Mouse (Mus musculus) liver, embryonic 14.5 days (tissue): ENCODE measurements at regions not wholly inside any gene's neighbourhood (a gene's known extent, or its start where the extent isn't known, plus 50 kb on each side); places are given as distances from the start of the nearest gene placed in this dataset.
"Not testable (repeated sequence)": the region's sequence is repeated elsewhere in the genome, so short reads cannot be mapped to it uniquely, and the experiment has no call there.

ENCODE experiments used
- ATAC-seq: fragments of 200-750 bp; cut with Nextera tagmentation; 2 replicates; pipeline ENCODE4 v1.8.0; 2017; ENCODE audit warnings: moderate number of reproducible peaks, mild to moderate bottlenecking, moderate library complexity; ENCODE audit not compliant: insufficient read depth
- DNase-seq, 3 experiments: peaks; one replicate each; pipeline ENCODE4 v3.0.0-alpha.2; 2012 to 2013; ENCODE audit warnings: low read depth in 3 of 3, low spot score in 3 of 3
- H3K27ac ChIP-seq: fragments of 300-500 bp; sonication (generic); 2 replicates; pipeline ENCODE4 v1.5.1; 2014; ENCODE audit warnings: moderate library complexity, mild to moderate bottlenecking, control low read depth, inconsistent platforms
- H3K27me3 ChIP-seq: fragments of 300-500 bp; sonication (generic); 2 replicates; pipeline ENCODE4 v1.6.1; 2014; ENCODE audit warnings: mild to moderate bottlenecking, low read length, moderate library complexity; ENCODE audit not compliant: control insufficient read depth, insufficient read depth
- H3K36me3 ChIP-seq: fragments of 300-500 bp; sonication (generic); replicated peaks from 2 replicates; pipeline ENCODE4 v1.6.1; 2014; ENCODE audit warnings: low read depth; ENCODE audit not compliant: control insufficient read depth, insufficient read depth
- H3K4me1 ChIP-seq, 2 experiments: fragments of 200-500 bp in 1 of 2; fragments of 300-500 bp in 1 of 2; sonication (generic) in 1 of 2; replicated peaks; 2 replicates each; pipeline ENCODE4 v1.6.1; 2012 to 2014; ENCODE audit warnings: antibody characterized with exemption in 1 of 2, inconsistent platforms in 1 of 2, low read length in 1 of 2; ENCODE audit not compliant: control insufficient read depth in 2 of 2, insufficient read depth in 2 of 2
- H3K4me2 ChIP-seq: fragments of 300-500 bp; sonication (generic); 2 replicates; pipeline ENCODE4 v1.6.1; 2014; ENCODE audit warnings: low read depth, mild to moderate bottlenecking, control low read depth, moderate library complexity
- H3K4me3 ChIP-seq, 2 experiments: fragments of 200-500 bp in 1 of 2; fragments of 300-500 bp in 1 of 2; sonication (generic) in 1 of 2; 2 replicates each; pipeline ENCODE4 v1.5.1; 2012 to 2014; ENCODE audit warnings: low read depth in 2 of 2, low read length in 2 of 2, mild to moderate bottlenecking in 2 of 2, control low read depth in 1 of 2, inconsistent platforms in 1 of 2, moderate library complexity in 1 of 2; ENCODE audit not compliant: insufficient read depth in 1 of 2
- H3K9ac ChIP-seq: fragments of 300-500 bp; sonication (generic); replicated peaks from 2 replicates; pipeline ENCODE4 v1.6.1; 2014; ENCODE audit warnings: mild to moderate bottlenecking, control low read depth, moderate library complexity
- H3K9me3 ChIP-seq: fragments of 300-500 bp; sonication (generic); 2 replicates; pipeline ENCODE4 v1.6.1; 2016; ENCODE audit warnings: low read length, mixed read lengths; ENCODE audit not compliant: control insufficient read depth
- CTCF ChIP-seq: IDR thresholded peaks from 2 replicates; pipeline ENCODE4 v1.5.1; 2016; ENCODE audit warnings: antibody characterized with exemption, low read depth, control low read depth
- EP300 ChIP-seq: IDR thresholded peaks from 2 replicates; pipeline ENCODE4 v1.6.1; 2016; ENCODE audit warnings: antibody characterized with exemption, low read depth
- WGBS: fragments of 180-500 bp; shearing (Covaris S2); extraction: QIAGEN DNeasy Blood & Tissue Kit; methylation state at CpG from one replicate; pipeline ENCODE4 v1.1.7; 2014; ENCODE audit not compliant: insufficient replicate concordance; 5-methylcytosine and 5-hydroxymethylcytosine counted together

- no peaks in the 10 kb centered on the region for H3K27me3 ChIP-seq
- H3K4me2 ChIP-seq = no peak overlapping the region
- no peak for DNase-seq
- H3K36me3 ChIP-seq = no peaks in the 10 kb centered on the region
- no peak for TF ChIP-seq CTCF
- TF ChIP-seq EP300 = no peak
- ATAC-seq = no peak
- no peaks in the 10 kb centered on the region for H3K9me3 ChIP-seq
- no peak overlapping the region for H3K4me3 ChIP-seq
- H3K4me1 ChIP-seq = no peaks in the 10 kb centered on the region
- WGBS = 61% methylated on average over 4 of the region's 4 CpGs
- H3K27ac ChIP-seq = no peak overlapping the region
- no peak overlapping the region for H3K9ac ChIP-seq
These were observed 119.0 kb upstream of the Thsd7a start for GRCm38 (mm10) chr6:12868251-12868650.

DNA sequence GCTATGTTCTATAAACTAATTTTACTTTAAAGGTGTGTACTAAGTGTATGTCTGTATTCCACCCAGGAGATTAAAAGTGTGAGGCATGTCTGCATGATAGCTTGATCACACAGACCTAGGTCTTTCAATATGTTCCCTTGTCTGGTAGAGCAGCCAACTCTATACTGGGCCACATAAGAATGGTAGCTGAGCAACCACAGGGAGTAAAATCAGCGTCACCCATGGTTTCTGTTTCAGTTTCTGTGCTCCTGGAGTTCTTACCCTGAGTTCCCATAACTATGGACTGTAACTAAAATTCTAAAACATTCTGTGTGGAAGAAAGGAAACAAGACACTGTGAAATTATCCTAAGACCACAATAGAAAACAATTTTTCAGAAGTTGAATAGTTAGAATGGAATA, 102.8 kb upstream of the Thsd7a start:
- Histone ChIP-seq H3K4me3 (no peak overlapping the region), H3K36me3 (no peaks in the 10 kb centered on the region), H3K9ac (no peak overlapping the region), H3K4me1 (no peaks in the 10 kb centered on the region), H3K27me3 (no peaks in the 10 kb centered on the region), H3K9me3 (no peaks in the 10 kb centered on the region), H3K27ac (no peak overlapping the region), H3K4me2 (no peak overlapping the region)
- DNase-seq (no peak), ATAC-seq (no peak)
- WGBS = 49% methylated on average over 1 of the region's 1 CpGs
- TF ChIP-seq EP300 (no peak), CTCF (no peak)

DNA sequence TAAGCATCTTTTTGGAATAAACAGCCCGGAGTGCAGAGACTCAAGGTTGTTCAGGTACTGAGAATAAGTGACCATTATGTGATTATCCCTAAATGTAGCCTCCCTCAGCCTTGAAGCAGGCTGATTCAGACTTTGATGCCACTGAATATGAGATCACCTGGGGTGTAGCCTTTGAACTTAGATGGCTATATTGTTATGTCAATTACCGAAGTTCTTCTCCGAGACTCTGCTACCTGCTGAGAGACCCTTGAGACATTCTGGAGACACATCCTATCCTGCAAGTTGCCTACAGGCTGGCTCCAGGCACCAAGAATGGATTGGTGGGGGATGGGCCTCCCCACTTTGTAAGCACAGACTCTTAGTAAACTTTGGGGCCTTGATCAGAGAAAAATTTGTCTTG, 85.9 kb upstream of the Thsd7a start:
- not testable (repeated sequence) for H3K9me3 ChIP-seq, ATAC-seq, H3K36me3 ChIP-seq, H3K27me3 ChIP-seq, H3K4me1 ChIP-seq, H3K27ac ChIP-seq, DNase-seq, H3K4me3 ChIP-seq, H3K4me2 ChIP-seq, H3K9ac ChIP-seq
- 72% methylated on average over 3 of the region's 3 CpGs for WGBS

DNA sequence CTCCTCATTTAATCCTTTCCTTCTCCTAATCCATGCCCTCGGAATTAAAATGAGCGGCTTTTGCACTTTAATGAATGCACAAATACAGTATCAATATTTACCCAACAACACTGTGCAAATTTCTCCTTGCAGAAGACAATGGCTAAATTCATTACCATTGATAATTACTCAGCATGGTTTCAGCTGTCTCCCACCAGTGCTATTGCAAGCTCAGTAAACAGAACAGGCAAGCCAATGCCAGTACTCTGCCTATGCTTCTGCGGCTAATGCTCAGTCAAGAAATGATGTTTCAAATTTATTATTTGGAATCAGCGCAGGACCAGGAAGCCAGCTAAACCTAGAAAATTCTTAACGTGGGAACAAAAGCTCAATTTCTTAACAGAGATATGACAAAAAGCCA, 84.1 kb upstream of the Thsd7a start:
- no peak overlapping the region for H3K9ac ChIP-seq
- 55% methylated on average over 5 of the region's 5 CpGs for WGBS
- no peak overlapping the region for H3K27ac ChIP-seq
- no peaks in the 10 kb centered on the region for H3K4me1 ChIP-seq
- ATAC-seq (no peak), DNase-seq (no peak)
- H3K4me3 ChIP-seq = no peak overlapping the region
- H3K9me3 ChIP-seq = no peaks in the 10 kb centered on the region
- H3K27me3 ChIP-seq = no peaks in the 10 kb centered on the region
- no peak overlapping the region for H3K4me2 ChIP-seq
- H3K36me3 ChIP-seq = no peaks in the 10 kb centered on the region
- TF ChIP-seq CTCF = no peak
- no peak for TF ChIP-seq EP300

DNA sequence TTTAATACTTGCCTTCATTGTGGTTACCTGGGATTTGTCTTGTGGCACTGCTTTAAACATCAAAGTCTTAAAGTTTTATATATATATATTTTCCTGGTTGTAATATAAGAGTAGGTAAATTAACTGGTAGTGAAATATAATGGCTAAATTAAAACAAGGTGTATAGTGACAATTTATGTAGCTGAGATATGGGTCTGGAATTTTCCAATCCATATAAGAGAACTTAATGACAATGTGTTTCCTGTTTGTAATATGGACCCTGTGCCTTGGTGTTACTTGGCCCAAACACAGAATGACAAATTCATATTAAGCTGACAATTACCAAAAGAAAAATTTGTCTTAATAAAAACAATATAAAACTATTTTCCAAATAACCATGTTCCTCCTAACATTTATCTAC, 82.7 kb upstream of the Thsd7a start:
- H3K4me1 ChIP-seq = no peaks in the 10 kb centered on the region
- DNase-seq = no peak
- no peak overlapping the region for H3K4me2 ChIP-seq
- H3K36me3 ChIP-seq = no peaks in the 10 kb centered on the region
- ATAC-seq = no peak
- TF ChIP-seq CTCF (no peak), EP300 (no peak)
- H3K27me3 ChIP-seq = no peaks in the 10 kb centered on the region
- H3K9me3 ChIP-seq = no peaks in the 10 kb centered on the region
- no peak overlapping the region for H3K27ac ChIP-seq
- no peak overlapping the region for H3K9ac ChIP-seq
- no peak overlapping the region for H3K4me3 ChIP-seq

GRCm38 (mm10) chr6:12831485-12831884, 82.3 kb upstream of the Thsd7a start:
- ATAC-seq (no peak), DNase-seq (no peak)
- Histone ChIP-seq H3K4me2 (no peak overlapping the region), H3K9me3 (no peaks in the 10 kb centered on the region), H3K27me3 (no peaks in the 10 kb centered on the region), H3K4me3 (no peak overlapping the region), H3K4me1 (no peaks in the 10 kb centered on the region), H3K36me3 (no peaks in the 10 kb centered on the region), H3K9ac (no peak overlapping the region), H3K27ac (no peak overlapping the region)
- no peak for TF ChIP-seq EP300
- TF ChIP-seq CTCF = no peak
- 46% methylated on average over 2 of the region's 2 CpGs for WGBS
